Mouse (Mus musculus): Measurements from ENCODE around the gene Zcchc10. TPM values are rescaled to one million over a fixed set of nuclear protein-coding genes. Genes with fewer than 3 reads are reported as not detected.
"Not testable (repeated sequence)": the region's sequence is repeated elsewhere in the genome, so short reads cannot be mapped to it uniquely, and the experiment has no call there.

Gene Zcchc10
- polyA plus RNA-seq, 1 experiment from 2014 or later: 21.8 TPM

DNA sequence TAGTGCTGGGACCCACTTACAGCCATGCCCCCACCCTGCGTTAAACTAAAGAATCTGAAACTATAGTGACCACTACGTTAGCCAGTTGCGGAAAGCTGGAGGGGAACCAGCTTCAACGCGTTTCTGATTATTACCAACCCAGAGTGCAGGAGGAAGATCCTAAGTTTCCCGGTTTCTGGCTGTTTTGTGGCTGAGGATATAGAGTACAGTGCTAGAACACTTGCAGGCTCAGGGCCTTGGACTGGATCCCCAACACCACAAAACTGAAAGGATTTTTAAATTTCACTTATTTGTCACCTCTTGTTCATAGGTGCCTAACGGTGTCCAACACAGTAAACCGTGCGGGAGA lies 23.3 kb upstream of the Zcchc10 start:
- Histone ChIP-seq H3K9me3 (no peaks in the 10 kb centered on the region), H3K27me3 (no peaks in the 10 kb centered on the region), H3K27ac (peak overlapping the region; percentile 98), H3K9ac (peak overlapping the region; percentile 64), H3K4me3 (peak overlapping the region; percentile 99), H3K4me1 (peaks cover 22% of the 10 kb centered on the region), H3K4me2 (replicated peaks) (peak overlapping the region; percentile 73), H3K36me3 (0 out of 2 replicates have a peak, but pooled peaks cover 8% of the 10 kb centered on the region)
- ATAC-seq (ENCODE audit: insufficient number of reproducible peaks, insufficient read depth, low FRiP score, low TSS enrichment): no peak
- WGBS: 53% methylated on average over 9 of the region's 9 CpGs

DNA sequence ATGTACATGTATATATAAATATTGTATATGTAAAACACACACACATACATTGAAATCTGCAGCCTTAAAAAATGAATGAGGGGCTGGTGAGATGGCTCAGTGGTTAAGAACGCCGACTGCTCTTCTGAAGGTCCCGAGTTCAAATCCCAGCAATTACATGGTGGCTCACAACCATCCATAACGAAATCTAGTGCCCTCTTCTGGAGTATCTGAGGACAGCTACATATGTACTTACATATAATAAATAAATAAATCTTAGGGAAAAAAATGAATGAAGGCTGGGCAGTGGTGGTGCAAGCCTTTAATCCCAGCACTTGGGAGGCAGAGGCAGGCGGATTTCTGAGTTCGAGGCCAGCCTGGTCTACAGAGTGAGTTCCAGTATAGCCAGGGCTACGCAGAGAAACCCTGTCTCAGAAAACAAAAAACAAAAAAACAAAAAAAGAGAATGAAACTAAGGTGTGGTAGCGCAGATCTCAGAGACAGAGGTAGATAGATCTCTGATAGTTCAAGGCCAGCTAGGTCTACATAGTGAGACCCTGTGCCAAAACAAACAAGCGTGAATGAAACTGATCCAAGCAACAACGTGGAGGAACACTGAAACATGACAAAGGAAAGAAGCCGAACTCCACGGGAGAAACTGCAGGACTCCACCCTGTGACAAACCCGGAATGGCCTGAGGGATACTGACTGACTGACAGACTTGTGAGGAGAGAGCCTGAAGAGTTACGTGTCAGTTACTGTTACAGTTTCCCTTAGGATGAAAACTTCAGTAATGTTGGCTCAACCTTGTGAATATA lies 20.2 kb upstream of the Zcchc10 start:
- ATAC-seq (ENCODE audit: insufficient number of reproducible peaks, insufficient read depth, low FRiP score, low TSS enrichment): no peak
- Histone ChIP-seq H3K4me2 (replicated peaks) (no peak overlapping the region), H3K4me3 (no peak overlapping the region), H3K27ac (no peak overlapping the region), H3K27me3 (no peaks in the 10 kb centered on the region), H3K9me3 (no peaks in the 10 kb centered on the region), H3K36me3 (no peaks in the 10 kb centered on the region), H3K9ac (no peak overlapping the region), H3K4me1 (peaks cover 20% of the 10 kb centered on the region)
- WGBS: 84% methylated on average over 14 of the region's 14 CpGs

GRCm38 (mm10) chr11:53306965-53307364 lies 17.5 kb upstream of the Zcchc10 start:
- Histone ChIP-seq H3K9ac (no peak overlapping the region), H3K9me3 (no peaks in the 10 kb centered on the region), H3K4me3 (no peak overlapping the region), H3K27me3 (no peaks in the 10 kb centered on the region), H3K36me3 (no peaks in the 10 kb centered on the region), H3K4me2 (replicated peaks) (no peak overlapping the region), H3K27ac (no peak overlapping the region), H3K4me1 (peaks cover 14% of the 10 kb centered on the region)
- WGBS: 88% methylated on average over 2 of the region's 2 CpGs
- no peak for ATAC-seq (ENCODE audit: insufficient number of reproducible peaks, insufficient read depth, low FRiP score, low TSS enrichment)

DNA sequence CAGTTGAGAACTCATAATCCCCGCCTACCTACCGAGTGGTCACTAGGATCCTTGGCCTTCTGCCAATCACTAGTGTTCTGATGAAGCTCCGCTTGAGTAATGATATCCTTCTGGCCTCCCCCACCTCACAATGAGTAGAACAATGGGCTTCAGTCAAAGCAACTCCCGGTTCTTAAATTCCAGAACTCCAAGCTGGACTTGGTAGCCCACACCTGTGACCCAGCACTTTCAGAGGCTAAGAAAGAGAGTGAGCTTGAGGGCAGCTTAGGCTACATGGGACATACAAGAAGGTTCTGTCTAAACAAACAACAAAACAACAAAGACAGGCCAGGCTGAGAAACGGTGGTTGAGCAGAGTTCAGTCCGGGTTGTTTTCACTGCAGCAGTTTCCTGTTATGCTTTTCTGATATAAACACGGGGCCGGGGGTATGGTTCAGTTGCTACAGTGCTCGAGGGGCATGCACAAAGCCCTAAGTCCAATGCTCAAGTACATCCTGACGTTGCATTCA lies 16.9 kb upstream of the Zcchc10 start:
- no peaks in the 10 kb centered on the region for H3K27me3 ChIP-seq
- ATAC-seq (ENCODE audit: insufficient number of reproducible peaks, insufficient read depth, low FRiP score, low TSS enrichment): no peak
- no peak overlapping the region for H3K4me3 ChIP-seq
- WGBS: 52% methylated on average over 10 of the region's 10 CpGs
- no peaks in the 10 kb centered on the region for H3K36me3 ChIP-seq
- no peak overlapping the region for H3K9ac ChIP-seq
- no peak overlapping the region for H3K4me2 ChIP-seq (replicated peaks)
- no peaks in the 10 kb centered on the region for H3K9me3 ChIP-seq
- H3K27ac ChIP-seq: 0 out of 2 replicates have a peak overlapping the region, but pooled peaks have one; percentile 5
- H3K4me1 ChIP-seq: peaks cover 14% of the 10 kb centered on the region

- Histone ChIP-seq H3K9ac (no peak overlapping the region), H3K27me3 (no peaks in the 10 kb centered on the region), H3K27ac (peak overlapping the region; percentile 67), H3K9me3 (no peaks in the 10 kb centered on the region), H3K4me3 (no peak overlapping the region), H3K4me2 (replicated peaks) (no peak overlapping the region), H3K36me3 (no peaks in the 10 kb centered on the region), H3K4me1 (peaks cover 14% of the 10 kb centered on the region)
- peak; percentile 47; the same call in 1 of the 2 replicates for ATAC-seq (ENCODE audit: insufficient number of reproducible peaks, insufficient read depth, low FRiP score, low TSS enrichment)
These were observed 16.1 kb upstream of the Zcchc10 start for GRCm38 (mm10) chr11:53308251-53308864.

- H3K36me3 ChIP-seq: no peaks in the 10 kb centered on the region
- no peak overlapping the region for H3K9ac ChIP-seq
- peaks cover 14% of the 10 kb centered on the region for H3K4me1 ChIP-seq
- no peak overlapping the region for H3K4me2 ChIP-seq (replicated peaks)
- H3K4me3 ChIP-seq: no peak overlapping the region
- peak overlapping the region; percentile 67 for H3K27ac ChIP-seq
- H3K9me3 ChIP-seq: no peaks in the 10 kb centered on the region
- H3K27me3 ChIP-seq: no peaks in the 10 kb centered on the region
- ATAC-seq (ENCODE audit: insufficient number of reproducible peaks, insufficient read depth, low FRiP score, low TSS enrichment): no peak
- 25% methylated on average over 2 of the region's 2 CpGs for WGBS
These were observed 15.6 kb upstream of the Zcchc10 start for GRCm38 (mm10) chr11:53308884-53309310.

- no peaks in the 10 kb centered on the region for H3K36me3 ChIP-seq
- no peak overlapping the region for H3K4me3 ChIP-seq
- peaks cover 14% of the 10 kb centered on the region for H3K4me1 ChIP-seq
- H3K4me2 ChIP-seq (replicated peaks): no peak overlapping the region
- H3K27ac ChIP-seq: no peak overlapping the region
- H3K9ac ChIP-seq: no peak overlapping the region
- 35% methylated on average over 1 of the region's 1 CpGs for WGBS
- H3K27me3 ChIP-seq: no peaks in the 10 kb centered on the region
- no peaks in the 10 kb centered on the region for H3K9me3 ChIP-seq
- no peak for ATAC-seq (ENCODE audit: insufficient number of reproducible peaks, insufficient read depth, low FRiP score, low TSS enrichment)
These were observed 13.1 kb upstream of the Zcchc10 start for GRCm38 (mm10) chr11:53311385-53311784.

- not testable (repeated sequence) for H3K9ac ChIP-seq; H3K4me2 ChIP-seq (replicated peaks); H3K36me3 ChIP-seq; ATAC-seq (ENCODE audit: insufficient number of reproducible peaks, insufficient read depth, low FRiP score, low TSS enrichment); H3K9me3 ChIP-seq; H3K4me3 ChIP-seq; H3K27ac ChIP-seq; H3K27me3 ChIP-seq
- peaks cover 11% of the 10 kb centered on the region for H3K4me1 ChIP-seq
- WGBS: 67% methylated on average over 1 of the region's 1 CpGs
These were observed 11.7 kb upstream of the Zcchc10 start for GRCm38 (mm10) chr11:53312823-53313222.

DNA sequence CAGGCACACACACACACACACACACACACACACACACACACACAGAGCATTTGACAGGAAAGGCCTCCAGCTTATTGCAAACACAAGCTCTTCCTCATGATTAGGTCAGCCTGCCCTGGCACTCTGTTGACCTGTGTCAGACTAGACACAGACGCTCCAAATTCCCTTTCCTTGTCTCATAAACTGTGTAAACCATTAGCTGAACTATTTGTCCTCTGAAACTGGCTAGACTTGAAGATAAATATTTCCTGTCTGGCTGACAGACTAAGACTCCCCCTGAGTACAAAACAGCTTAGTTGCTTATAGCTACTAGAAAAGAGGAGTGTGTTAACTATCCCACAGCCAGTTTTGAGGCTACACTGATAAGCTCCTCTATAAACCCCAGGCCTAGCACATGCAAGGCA lies 9.7 kb upstream of the Zcchc10 start:
- no peaks in the 10 kb centered on the region for H3K27me3 ChIP-seq
- H3K9me3 ChIP-seq: no peaks in the 10 kb centered on the region
- H3K4me1 ChIP-seq: no peaks in the 10 kb centered on the region
- no peak overlapping the region for H3K27ac ChIP-seq
- H3K4me3 ChIP-seq: no peak overlapping the region
- no peak overlapping the region for H3K9ac ChIP-seq
- no peak overlapping the region for H3K4me2 ChIP-seq (replicated peaks)
- H3K36me3 ChIP-seq: no peaks in the 10 kb centered on the region
- no peak for ATAC-seq (ENCODE audit: insufficient number of reproducible peaks, insufficient read depth, low FRiP score, low TSS enrichment)
- WGBS: 33% methylated on average over 1 of the region's 1 CpGs

GRCm38 (mm10) chr11:53316996-53317395 lies 7.5 kb upstream of the Zcchc10 start:
- H3K36me3 ChIP-seq: no peaks in the 10 kb centered on the region
- H3K27ac ChIP-seq: peak overlapping the region; percentile 12; the same call in 1 of the 2 replicates
- no peak overlapping the region for H3K4me3 ChIP-seq
- no peaks in the 10 kb centered on the region for H3K9me3 ChIP-seq
- no peaks in the 10 kb centered on the region for H3K4me1 ChIP-seq
- no peak overlapping the region for H3K4me2 ChIP-seq (replicated peaks)
- H3K27me3 ChIP-seq: no peaks in the 10 kb centered on the region
- 40% methylated on average over 6 of the region's 6 CpGs for WGBS
- no peak overlapping the region for H3K9ac ChIP-seq
- no peak for ATAC-seq (ENCODE audit: insufficient number of reproducible peaks, insufficient read depth, low FRiP score, low TSS enrichment)

- Histone ChIP-seq H3K27ac (no peak overlapping the region), H3K4me2 (replicated peaks) (no peak overlapping the region), H3K4me3 (no peak overlapping the region), H3K9ac (no peak overlapping the region), H3K36me3 (no peaks in the 10 kb centered on the region), H3K27me3 (no peaks in the 10 kb centered on the region), H3K9me3 (no peaks in the 10 kb centered on the region), H3K4me1 (no peaks in the 10 kb centered on the region)
- ATAC-seq (ENCODE audit: insufficient number of reproducible peaks, insufficient read depth, low FRiP score, low TSS enrichment): no peak
- WGBS: 71% methylated on average over 7 of the region's 7 CpGs
These were observed 6.4 kb upstream of the Zcchc10 start for GRCm38 (mm10) chr11:53318041-53318440.

DNA sequence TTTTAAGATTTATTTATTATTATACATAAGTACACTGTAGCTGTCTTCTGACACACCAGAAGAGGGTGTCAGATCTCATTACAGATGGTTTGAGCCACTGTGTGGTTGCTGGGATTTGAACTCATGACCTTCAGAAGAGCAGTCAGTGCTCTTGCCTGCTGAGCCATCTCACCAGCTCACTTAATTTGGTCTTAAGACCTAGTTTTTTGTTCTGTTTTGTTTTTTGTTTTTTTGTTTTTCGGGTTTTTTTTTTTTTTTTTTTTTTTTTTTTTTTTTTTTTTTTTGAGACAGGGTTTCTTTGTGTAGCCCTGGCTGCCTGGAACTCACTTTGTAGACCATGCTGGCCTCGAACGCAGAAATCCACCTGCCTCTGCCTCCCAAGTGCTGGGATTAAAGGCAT lies 5.9 kb upstream of the Zcchc10 start:
- H3K4me3 ChIP-seq; H3K4me1 ChIP-seq; H3K36me3 ChIP-seq; H3K9ac ChIP-seq; H3K27ac ChIP-seq; H3K27me3 ChIP-seq; H3K4me2 ChIP-seq (replicated peaks); H3K9me3 ChIP-seq; ATAC-seq (ENCODE audit: insufficient number of reproducible peaks, insufficient read depth, low FRiP score, low TSS enrichment): not testable (repeated sequence)
- 84% methylated on average over 3 of the region's 3 CpGs for WGBS
